Mouse (Mus musculus): Measurements from ENCODE around the gene S100pbp. TPM values are rescaled to one million over a fixed set of nuclear protein-coding genes. Genes with fewer than 3 reads are reported as not detected.
A peak's percentile ranks its signal among the peaks of the same experiment; 100 is the strongest.
"Not testable (repeated sequence)": the region's sequence is repeated elsewhere in the genome, so short reads cannot be mapped to it uniquely, and the experiment has no call there.

S100pbp gene
- total RNA-seq, 2 experiments from 2014 or later: 14.1 to 37.5 TPM

- no peak for ATAC-seq (ENCODE audit: poor library complexity, severe bottlenecking)
Measured at GRCm38 (mm10) chr4:129221097-129222010, 31.8 kb upstream of the S100pbp start.

- ATAC-seq (ENCODE audit: poor library complexity, severe bottlenecking): no peak
Measured at GRCm38 (mm10) chr4:129220376-129221089, 31.0 kb upstream of the S100pbp start.

- no peak for ATAC-seq (ENCODE audit: poor library complexity, severe bottlenecking)
Measured at GRCm38 (mm10) chr4:129219198-129219597, 29.7 kb upstream of the S100pbp start.

GRCm38 (mm10) chr4:129218569-129219175, 29.1 kb upstream of the S100pbp start:
- no peak for ATAC-seq (ENCODE audit: poor library complexity, severe bottlenecking)

GRCm38 (mm10) chr4:129212486-129212885, 23.0 kb upstream of the S100pbp start:
- not testable (repeated sequence) for ATAC-seq (ENCODE audit: poor library complexity, severe bottlenecking)

- no peak for ATAC-seq (ENCODE audit: poor library complexity, severe bottlenecking)
Measured at GRCm38 (mm10) chr4:129211461-129211860, 21.9 kb upstream of the S100pbp start.

GRCm38 (mm10) chr4:129209504-129209903, 20.0 kb upstream of the S100pbp start:
- no peak for ATAC-seq (ENCODE audit: poor library complexity, severe bottlenecking)

GRCm38 (mm10) chr4:129206792-129207191, 17.3 kb upstream of the S100pbp start:
- ATAC-seq (ENCODE audit: poor library complexity, severe bottlenecking): no peak

- ATAC-seq (ENCODE audit: poor library complexity, severe bottlenecking): no peak
Measured at GRCm38 (mm10) chr4:129204655-129205054, 15.1 kb upstream of the S100pbp start.

- ATAC-seq (ENCODE audit: poor library complexity, severe bottlenecking): no peak
Measured at GRCm38 (mm10) chr4:129197514-129197913, 8.0 kb upstream of the S100pbp start.

- no peak for ATAC-seq (ENCODE audit: poor library complexity, severe bottlenecking)
Measured at GRCm38 (mm10) chr4:129194280-129194679, 4.8 kb upstream of the S100pbp start.

GRCm38 (mm10) chr4:129191691-129192090, 2.2 kb upstream of the S100pbp start:
- ATAC-seq (ENCODE audit: poor library complexity, severe bottlenecking): no peak

- no peak for ATAC-seq (ENCODE audit: poor library complexity, severe bottlenecking)
Measured at GRCm38 (mm10) chr4:129190538-129190937, 1.0 kb upstream of the S100pbp start.

- peak; percentile 17 for ATAC-seq (ENCODE audit: poor library complexity, severe bottlenecking)
Measured at GRCm38 (mm10) chr4:129188803-129189541, 555 bp downstream of the S100pbp start.

GRCm38 (mm10) chr4:129188041-129188659, 1.4 kb downstream of the S100pbp start:
- no peak for ATAC-seq (ENCODE audit: poor library complexity, severe bottlenecking)

GRCm38 (mm10) chr4:129179560-129179959, 10.0 kb downstream of the S100pbp start:
- no peak for ATAC-seq (ENCODE audit: poor library complexity, severe bottlenecking)

GRCm38 (mm10) chr4:129172529-129172928, 17.0 kb downstream of the S100pbp start:
- no peak for ATAC-seq (ENCODE audit: poor library complexity, severe bottlenecking)

GRCm38 (mm10) chr4:129161581-129162255, 27.8 kb downstream of the S100pbp start:
- ATAC-seq (ENCODE audit: poor library complexity, severe bottlenecking): no peak

GRCm38 (mm10) chr4:129161076-129161475, 28.5 kb downstream of the S100pbp start:
- ATAC-seq (ENCODE audit: poor library complexity, severe bottlenecking): no peak

- no peak for ATAC-seq (ENCODE audit: poor library complexity, severe bottlenecking)
Measured at GRCm38 (mm10) chr4:129158549-129158948, 31.0 kb downstream of the S100pbp start.
